Mouse (Mus musculus) lung, postnatal 0 days (tissue): ENCODE results near the gene 1700014D04Rik.

Experiments
- CTCF ChIP-seq: IDR thresholded peaks from 2 replicates; pipeline ENCODE4 v1.5.1; 2016; ENCODE audit warnings: antibody characterized with exemption, mild to moderate bottlenecking
- EP300 ChIP-seq: IDR thresholded peaks from 2 replicates; pipeline ENCODE4 v1.6.1; 2016; ENCODE audit warnings: antibody characterized with exemption, mild to moderate bottlenecking, control low read depth

DNA sequence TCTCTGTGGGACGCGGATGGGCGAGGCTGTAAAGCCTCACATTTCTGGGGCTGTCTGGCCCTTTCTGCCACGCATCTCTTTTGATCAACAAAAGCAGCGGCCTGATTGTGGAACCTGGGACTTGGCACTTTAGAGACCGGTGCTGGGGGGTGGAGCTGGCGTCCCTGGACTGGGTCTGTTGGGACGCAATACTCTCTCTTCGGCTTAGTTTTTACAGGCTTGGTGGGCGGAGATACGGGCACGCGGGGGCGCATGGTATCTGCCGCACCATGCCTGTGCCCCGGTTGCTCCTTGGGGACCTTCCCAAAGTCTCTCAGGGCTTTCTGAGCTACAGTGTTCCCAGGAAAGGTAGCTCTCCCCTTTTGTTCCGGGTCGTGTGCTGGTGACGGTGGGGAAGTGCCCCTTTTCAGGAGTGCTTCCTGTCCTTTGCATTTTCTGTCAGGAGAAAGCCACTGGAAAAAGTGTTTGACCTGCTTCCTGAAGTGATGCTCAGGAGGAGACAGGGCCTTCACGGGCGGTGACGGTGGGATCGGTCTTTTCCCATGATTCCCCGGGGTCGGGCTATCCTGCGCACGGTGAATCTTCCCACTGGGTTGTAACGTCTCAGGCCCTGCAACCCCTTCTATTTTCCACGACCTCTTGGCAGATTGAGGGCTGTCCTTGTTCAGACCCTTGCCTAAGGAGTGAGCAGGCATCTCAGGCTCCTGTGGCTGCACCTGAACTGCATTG, 20.2 kb downstream of the 1700014D04Rik start:
- TF ChIP-seq EP300 (no peak), CTCF (no peak)
